Mouse (Mus musculus): Measurements from ENCODE around the gene Eif4g3.

The Eif4g3 gene

DNA sequence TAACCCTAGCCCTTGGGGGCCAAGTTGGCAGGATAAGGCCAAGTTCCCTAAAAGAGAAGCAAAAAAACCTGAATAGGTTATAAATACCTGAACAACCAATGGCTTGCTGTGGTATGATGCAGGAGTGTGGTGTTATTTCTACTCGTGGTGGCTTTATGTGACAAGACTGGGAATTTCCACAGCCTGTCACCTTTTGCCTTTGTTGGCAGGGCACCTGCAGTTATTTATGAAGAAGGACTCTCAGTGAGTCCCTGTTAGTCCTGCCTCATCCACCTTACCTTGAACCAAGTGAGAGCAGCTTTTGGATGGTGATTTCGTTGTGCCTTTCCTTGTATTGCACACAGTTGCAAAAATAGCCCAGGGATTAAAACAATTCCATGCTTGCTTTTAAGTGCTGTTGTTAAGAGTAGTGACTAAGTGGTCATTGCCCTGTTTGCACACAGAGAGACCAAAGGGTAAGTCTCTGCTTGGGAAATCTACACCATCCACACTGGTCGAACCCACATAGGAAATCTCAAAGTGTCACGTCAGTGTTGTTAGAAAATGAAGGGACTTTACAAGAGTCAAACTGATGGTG lies 72.9 kb downstream of the Eif4g3 start:
- DNase-seq = no peak

DNA sequence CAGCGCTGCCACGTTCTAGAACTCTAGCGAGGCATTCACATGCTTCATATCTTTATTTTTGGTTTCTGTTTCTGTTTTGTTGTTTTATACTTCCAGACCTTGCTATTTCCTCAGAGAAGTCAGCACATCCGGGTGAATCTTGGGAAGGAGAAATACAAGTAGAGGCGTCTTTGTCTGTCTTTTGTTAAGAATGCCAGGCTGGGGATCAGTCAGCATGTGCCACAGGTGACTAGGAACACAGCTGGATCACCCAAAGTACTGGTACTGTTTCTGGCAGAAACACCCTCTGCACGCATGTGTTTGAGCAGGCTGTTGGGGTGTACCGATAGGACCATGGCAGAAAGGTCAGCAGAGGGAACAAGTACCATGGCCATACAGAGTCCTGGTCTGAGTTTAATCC lies 73.6 kb downstream of the Eif4g3 start:
- DNase-seq = no peak

DNA sequence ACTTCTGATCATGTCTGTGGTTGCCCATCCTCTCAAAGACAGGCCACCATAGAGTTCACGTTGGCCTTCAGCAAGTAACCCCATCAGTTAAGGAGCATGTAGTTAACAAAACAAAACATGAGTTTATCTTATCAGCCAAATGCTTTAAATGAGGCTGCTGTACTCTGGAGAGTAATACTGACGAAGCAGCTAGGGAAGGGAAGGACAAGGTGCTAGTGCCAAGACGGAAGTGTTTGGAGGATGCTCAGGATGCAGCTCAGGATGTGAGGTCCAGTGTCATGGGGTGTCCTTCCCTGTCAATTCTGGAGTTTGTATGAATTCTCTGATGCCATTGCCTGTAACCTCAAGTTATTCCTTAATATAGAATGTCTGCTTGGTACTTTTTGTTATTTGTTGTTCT lies 75.0 kb downstream of the Eif4g3 start:
- no peak for DNase-seq

DNA sequence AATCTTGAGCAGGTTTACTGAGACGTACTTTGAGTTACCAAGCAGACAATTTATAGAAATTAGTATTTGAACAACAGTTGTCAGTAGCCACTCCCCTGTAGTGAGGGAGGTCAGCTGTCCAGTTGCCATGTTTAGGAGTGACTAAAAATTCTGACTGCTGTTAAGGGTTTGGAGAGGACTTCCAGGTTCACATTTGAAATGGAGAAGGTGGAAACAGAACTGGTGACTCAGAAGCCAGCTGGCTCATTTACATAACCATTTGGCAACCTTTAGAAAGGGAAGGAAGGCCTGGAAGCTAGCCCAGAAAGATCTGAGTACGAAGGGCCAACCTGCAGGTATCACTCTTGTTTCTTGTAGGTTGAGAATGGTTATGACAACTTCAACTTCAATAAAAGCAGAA lies 75.8 kb downstream of the Eif4g3 start:
- DNase-seq = peak; percentile 73

DNA sequence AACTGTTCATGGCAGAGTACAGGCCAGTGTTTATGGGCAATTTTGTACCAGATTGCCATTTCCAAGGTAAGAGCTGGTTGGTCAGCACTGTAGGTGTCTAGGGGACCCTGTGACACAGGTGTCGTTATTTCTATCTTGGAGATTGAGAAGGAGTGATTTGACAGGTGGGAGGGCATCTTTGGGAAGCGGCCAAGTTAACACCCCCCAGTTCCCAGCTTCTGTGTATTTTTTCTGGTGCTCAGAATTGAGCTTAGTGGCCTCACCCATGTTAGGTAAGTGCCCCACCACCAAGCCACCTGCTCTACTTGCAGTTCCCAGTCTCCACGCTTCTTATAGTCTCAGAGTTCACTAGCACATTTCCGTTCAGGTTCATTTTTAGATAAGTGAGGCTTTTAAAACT lies 76.5 kb downstream of the Eif4g3 start:
- no peak for DNase-seq

DNA sequence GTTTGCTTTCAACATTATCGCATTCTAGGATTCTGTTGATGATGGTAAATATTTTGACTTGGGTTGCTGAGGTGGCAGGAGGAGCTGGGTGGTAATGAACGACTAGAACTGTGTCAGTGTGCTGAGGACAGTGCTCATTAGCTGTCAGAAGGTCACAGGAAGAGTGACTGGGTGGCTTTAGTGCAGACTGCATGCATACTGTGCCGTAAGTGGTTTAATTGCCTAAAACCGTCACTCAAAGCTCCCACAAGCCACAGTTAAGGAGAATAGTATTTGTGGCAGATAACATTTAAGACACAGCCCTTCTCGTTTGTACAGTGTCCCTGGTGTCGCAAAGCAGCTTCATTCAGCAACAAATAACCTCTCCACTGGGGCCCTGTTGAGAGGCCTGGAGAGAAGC lies 78.7 kb downstream of the Eif4g3 start:
- no peak for DNase-seq

DNA sequence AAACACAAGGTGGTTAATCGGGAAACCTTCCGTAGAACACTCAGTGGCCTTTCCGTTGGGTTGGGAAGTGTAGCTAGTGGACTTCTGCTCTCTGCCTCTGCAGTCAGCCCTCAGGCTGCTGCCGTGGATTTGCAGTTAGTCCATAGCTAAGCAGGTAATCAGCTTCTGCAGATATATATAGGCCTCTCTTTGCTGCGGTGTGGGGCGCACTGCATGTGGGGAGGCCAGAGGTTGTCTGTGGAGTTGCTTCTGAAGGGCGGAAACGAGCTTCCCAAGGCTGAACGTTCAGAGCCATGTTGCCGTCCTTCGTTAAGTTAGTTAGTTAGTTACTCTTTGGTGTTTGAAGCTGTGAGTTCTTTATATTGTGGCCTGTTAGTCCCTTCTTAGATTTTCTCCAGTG lies 80.3 kb downstream of the Eif4g3 start:
- no peak for DNase-seq

DNA sequence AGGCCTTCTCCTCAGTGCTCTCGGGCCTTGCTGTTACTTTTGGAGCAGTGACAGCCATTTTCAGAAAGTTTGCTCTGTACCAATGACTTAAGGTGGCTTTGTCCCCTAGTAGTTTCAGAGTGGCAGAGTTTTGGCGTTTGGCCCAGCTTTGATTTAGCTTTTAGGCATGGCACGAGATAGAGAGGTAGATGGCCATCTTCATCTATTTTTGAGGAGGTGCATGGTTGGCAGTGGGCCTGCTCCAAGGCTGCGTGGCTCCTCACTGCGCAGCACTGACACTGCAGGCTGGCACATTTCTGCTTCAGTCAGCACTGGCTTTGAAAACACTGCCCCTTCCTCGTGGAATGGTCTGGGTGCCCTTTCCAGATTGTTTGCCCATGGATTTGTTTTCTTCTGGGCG lies 80.7 kb downstream of the Eif4g3 start:
- no peak for DNase-seq

DNA sequence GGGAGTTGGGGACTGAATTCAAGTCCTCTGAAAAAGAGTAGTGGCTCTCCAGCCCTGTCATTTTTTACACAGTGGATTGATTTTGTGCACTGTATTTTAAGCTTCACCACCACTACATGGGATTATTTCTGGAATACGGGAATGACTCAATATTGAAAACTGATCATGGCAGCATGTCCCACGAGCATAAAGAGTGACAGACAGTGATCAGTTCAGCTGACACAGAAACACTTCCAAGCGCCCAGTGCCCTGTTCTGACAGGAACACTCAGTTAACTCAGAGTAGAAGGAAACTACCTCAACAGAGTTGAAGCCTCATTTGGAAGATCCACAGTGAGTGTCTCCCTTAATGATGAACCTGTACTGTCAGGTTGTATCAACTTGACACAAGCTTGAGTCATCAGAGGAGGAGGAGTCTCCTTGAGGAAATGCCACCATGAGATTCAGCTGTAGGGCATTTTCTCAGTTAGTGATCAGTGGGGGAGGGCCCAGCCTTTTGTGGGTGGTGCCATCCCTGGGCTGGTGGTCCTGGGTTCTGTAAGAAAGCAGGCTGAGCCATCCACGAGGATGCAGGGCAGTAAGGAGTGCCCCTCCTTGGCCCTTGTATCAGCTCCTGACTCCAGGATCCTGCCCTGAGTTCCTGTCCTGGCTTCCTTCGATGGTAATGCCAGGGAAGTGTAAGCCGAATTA lies 82.2 kb downstream of the Eif4g3 start:
- DNase-seq = no peak

DNA sequence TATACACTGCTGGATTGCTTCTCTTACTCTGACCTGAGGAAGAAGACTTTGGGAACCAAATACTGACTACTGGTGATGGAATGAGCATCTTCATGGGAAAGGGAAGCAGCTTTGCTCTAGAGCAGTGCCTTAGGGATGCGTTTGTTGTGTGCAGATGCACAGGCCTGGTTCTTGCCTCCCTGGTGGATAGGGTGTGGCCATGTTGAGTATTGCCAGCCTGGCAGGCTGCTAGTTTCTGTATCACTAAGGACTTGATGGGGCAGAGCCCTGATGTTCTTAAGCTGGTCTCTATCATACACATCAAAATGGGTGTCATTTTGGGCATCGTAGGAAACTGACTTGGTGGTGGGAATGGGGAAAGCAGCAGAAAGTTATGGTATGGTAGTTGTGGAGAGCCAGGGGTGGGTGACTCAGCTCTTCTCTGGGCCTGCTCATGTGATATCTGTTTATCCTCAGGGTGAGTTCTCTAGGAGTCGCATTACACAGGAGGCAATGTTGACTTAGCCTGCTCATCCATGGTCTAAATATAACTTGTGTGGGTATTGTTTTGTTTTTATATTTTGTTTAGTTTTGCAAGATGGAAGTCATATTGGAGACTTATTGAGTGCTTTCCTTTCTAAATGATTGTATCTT lies 85.0 kb downstream of the Eif4g3 start:
- DNase-seq = no peak

DNA sequence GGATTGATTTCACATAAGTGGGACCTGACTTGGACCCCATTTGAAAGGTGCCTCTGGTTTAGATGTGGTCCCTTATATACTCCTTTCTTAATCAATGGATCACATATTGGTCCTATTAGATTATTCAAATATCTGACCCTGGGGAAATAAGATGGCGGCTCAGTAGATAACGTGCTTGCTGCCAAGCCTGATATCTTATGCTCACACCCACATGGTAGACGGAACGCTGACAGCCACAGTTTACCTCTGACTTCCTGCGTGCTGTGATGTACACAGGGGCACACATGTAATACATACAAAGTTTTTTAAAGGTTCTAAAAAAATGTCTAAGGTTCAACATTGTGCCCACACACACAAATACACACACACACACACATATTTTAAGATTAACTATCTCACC lies 86.4 kb downstream of the Eif4g3 start:
- DNase-seq = no peak

DNA sequence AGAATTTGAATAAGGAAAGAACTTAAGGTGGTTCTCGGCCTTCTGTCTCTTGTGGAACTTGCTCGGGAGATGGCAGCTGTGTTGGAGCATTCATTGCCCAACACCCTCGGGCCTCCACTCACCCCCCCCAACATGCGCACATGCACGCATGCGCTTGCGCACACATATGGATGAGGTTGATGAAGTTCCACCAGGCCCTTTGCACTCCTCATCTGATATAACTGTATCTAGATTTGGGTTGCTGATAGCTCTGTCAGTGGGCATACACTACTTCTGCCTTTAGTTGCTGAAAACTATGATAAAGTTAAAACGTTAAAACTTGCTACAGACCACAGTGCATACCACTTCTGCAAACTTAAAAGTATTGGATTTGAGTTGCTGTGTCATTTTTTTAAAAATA lies 89.6 kb downstream of the Eif4g3 start:
- no peak for DNase-seq

DNA sequence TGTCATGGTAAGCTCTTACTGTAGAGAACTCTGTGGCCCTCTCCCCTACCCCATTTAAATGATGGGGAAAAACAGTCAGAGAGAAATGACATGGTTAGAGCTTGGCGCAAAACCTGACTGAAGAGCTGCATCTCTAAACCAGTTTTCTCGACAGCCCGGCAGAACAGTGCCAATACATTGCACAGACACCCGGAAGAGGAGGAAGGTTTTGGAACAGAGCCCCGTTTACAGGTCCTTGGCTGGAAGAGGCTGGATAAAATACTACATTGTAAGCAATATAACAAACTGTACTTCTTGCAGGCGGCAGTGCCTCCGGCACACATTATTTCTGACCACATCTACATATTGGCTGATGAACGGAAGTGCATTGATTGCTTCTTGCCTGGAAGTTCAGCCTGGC lies 91.3 kb downstream of the Eif4g3 start:
- DNase-seq = no peak

DNA sequence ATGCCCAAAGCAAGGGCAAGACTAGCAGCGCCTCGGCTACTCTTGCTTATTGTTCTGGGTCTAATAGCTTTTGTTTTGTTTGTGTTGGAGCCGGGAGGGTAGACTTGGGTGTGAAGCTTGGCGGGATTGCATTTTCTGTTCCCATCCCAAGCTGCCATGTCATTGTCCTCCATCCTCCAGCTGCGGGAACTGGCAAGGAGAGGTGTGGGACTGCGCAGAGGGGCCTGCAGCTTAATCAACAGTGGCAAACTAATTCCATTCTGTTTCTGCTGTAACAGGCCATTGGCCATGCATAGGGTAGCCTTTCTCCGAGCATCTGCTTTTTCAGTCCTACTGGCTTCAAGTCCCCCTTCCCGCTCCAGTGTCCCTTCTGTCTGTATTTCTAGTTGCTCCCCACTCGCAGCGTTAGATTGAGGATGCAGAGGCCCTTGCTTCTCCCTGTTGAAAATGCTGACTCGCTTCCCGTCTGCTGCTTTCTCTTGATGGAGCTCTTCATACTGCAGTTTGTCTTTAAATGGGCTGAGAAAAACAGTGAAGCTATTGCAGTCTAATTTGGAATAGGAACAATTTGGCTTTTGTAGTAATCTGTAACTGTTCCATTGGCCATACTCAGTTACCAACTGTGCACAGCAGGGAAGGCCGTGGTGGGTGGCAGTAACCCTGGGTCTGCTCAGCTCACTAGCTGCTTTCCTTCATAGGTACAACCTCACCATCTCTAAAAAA lies 92.2 kb downstream of the Eif4g3 start:
- no peak for DNase-seq

DNA sequence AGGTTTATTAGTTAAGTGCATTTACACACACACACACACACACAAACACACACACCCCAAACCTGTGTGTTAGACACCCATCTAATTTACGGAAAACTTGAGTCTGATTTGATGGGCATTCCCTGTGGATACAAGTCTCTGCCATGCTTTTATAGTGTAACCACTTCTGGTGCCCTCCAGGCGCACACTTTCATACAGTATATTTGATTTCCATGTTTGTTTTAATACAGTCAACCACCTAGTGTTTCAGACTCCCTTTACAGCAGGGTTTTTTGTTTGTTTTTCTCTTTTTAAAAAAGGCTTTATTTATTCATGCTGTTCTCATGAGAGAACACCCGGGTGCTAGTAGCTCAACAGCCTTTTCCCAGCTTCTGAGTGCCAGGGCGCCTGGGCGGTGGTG lies 94.1 kb downstream of the Eif4g3 start:
- no peak for DNase-seq

DNA sequence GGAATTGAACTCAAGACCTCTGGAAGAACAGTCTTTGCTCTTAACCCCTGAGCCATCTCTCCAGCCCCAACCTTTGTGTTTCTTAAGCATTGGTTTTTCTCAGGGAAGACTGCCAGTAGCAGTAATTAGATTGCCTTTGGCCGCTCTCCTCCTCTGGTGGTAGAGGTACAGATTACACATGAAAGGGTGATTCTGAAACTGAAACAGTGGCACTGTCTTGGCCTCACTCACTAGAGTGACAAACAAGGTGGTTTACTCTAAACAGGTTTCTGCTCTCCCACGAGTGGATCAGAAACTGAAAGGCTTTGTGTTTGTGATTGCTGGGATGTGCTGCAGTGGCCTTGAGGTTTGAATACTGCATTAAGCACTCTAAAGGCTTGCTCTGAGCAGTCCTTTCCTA lies 96.7 kb downstream of the Eif4g3 start:
- DNase-seq = no peak

DNA sequence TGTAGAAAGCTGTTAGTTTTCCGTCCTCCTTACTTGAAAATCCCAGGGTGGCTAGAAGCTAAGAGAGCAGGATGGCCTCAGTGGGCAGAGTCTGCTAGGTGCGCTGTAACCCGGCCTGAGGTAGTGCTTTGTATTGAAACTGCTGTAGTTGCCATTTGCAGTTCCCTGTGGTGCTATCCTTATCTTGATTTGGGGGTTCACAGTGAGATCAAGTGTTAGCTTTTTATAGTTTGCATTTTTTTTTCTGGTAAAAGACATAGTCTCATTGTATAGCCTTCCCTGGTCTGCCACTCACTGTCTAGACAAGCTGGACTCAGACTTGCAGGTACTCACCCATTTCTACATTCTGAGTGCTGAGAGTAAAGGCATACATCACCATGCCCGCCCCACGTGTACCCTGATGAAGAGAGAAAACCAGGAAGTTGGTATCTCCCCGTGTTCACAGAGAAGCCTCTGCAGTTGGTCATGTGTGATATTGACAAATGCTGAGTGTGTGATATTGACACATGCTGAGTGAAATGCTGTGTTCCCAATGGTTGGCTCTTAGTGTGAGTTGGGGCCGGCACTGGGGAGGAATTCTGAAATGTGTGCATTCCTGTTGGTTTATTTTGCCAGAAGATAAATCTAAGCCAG lies 98.9 kb downstream of the Eif4g3 start:
- no peak for DNase-seq

DNA sequence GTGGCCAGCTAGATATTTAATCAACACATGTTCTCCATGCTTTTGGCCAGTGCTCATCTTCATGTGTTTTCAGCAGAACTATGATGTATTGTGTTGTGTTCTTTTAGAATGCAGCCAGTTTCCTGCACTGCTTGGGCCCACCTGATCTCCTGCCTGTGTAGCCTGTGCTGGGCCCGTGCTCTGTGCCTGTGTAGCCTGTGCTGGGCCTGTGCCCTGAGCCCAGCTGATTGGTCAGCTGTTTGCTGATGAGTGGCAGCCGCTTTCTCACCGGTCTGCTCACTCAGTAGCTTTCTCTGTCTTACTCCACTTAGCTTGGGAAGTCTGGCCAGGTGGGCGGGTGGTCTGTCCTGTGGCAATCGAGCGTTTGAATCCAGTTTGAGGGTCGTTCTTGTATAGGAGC lies 107.6 kb downstream of the Eif4g3 start:
- no peak for DNase-seq

DNA sequence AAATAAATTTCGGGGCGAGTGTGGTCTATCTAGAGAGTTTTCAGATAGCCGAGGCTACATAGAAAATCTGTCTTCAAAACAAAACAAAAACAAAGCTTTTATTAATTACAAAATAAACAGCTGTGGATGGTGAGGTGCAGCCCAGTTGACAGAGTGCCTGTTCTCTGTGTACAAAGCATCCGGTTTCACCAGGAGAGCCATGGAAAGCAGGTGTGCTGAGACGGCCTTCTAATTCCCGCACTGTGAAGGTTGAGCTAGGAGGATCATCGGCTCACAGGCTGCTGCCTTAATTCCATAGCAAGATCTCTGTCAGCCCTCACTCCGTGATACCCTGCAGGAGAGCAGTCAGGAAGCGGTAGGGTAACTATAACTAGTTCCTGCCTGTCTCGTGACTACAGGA lies 109.0 kb downstream of the Eif4g3 start:
- DNase-seq = no peak

DNA sequence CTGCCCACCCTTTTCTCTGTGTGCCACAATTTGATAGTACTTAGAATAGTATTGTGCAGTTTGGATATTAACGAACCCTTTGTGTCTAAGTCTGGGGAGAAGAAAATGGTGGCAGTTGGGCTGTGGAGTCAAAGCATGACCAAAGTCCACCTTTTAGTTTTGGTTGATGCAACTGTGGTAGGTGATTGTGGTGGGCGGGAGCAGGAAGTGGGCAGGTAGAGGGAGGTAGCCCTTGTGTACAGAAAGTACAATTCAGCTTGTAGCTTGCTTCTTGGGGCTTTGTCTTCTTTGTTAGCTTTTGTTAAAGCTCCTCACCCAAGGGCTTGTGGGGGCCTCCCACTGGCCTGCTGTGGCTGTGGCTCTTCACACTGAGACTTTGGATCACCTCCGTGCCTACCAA lies 109.6 kb downstream of the Eif4g3 start:
- no peak for DNase-seq

DNA sequence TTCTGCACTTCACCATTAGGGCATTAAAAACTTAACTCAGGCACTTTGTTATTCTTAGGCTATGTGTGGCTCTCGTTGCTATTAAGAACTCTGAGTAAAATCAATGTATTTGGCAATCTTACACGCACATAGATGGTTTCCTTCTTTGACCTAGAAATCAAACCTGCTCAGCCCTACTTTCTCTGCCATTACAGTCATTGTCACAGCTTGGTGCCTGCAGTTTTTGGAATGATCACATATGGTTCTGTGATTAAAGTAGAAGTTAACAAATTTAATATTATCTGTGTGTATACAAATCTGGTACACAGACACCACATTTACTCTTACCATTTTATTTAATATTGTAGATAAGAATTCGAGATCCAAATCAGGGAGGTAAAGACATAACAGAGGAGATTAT lies 112.1 kb downstream of the Eif4g3 start:
- no peak for DNase-seq

DNA sequence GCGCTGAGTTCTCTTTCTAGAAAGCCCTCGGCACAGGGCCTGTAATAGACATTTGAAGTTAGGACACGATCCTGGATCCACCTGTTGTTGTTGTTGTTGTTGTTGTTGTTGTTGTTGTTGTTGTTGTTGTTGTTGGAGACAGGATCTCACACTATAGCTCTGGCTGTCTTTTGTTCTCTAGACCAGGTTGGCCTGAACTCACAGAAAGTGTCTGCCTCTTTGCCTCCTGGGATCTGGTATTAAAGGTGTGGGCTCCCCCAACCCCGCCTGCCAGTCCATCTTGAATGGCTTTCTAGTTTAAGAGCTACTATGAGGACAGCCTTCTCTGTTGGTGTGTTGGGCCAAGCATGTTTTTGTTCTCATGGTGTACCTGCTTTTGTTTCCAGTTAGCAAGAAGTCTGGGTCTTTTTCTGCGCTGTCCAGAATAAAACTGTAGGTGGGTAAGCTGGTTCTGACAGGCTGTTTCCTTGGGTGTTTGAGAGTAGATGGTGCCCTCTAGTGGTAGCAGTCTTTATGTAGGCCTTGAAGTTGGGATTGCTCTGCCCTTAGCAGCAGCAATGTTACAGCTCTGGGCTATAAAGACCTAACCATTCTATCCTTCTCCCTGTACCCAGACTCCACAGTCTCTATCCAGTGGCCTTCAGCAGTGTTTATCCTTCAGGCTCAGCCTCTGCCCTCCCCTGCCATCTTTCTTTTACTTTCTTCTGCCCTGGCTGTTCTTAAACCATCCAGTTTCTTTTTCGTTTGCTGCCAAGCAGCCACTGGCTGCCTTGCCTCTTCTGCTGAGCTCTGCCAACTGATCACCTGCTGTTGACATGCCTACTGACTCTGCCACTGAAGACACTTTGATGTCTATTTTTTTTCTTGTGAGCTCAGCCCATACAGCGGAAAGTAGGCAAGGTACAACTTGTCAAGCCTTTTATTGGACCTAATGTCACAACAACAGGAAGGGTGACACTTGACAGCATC lies 114.9 kb downstream of the Eif4g3 start:
- DNase-seq = peak; percentile 55
